Mouse (Mus musculus) forebrain, embryonic 10.5 days (tissue): Measurements from ENCODE around the gene Pias3. TPM values are rescaled to one million over a fixed set of nuclear protein-coding genes. Genes with fewer than 3 reads are reported as not detected.

Experiments
- DNase-seq: peaks from one replicate; pipeline ENCODE4 v3.0.0-alpha.2; 2017; ENCODE audit warnings: low spot score; ENCODE audit errors: extremely low spot score
- H3K27ac ChIP-seq: fragments of 300-500 bp; sonication (generic); 2 replicates; pipeline ENCODE4 v1.5.1; 2016; ENCODE audit warnings: mild to moderate bottlenecking
- H3K27me3 ChIP-seq: fragments of 300-500 bp; sonication (generic); 2 replicates; pipeline ENCODE4 v1.6.1; 2016; ENCODE audit warnings: mild to moderate bottlenecking; ENCODE audit not compliant: poor library complexity, severe bottlenecking
- H3K36me3 ChIP-seq: fragments of 300-500 bp; sonication (generic); replicated peaks from 2 replicates; pipeline ENCODE4 v1.6.1; 2016; ENCODE audit warnings: mild to moderate bottlenecking, moderate library complexity
- H3K4me1 ChIP-seq: fragments of 300-500 bp; sonication (generic); 2 replicates; pipeline ENCODE4 v1.6.1; 2016
- H3K4me3 ChIP-seq: fragments of 300-500 bp; sonication (generic); 2 replicates; pipeline ENCODE4 v1.5.1; 2016; ENCODE audit warnings: mild to moderate bottlenecking, moderate library complexity
- H3K9me3 ChIP-seq: fragments of 300-500 bp; sonication (generic); 2 replicates; pipeline ENCODE4 v1.6.1; 2016; ENCODE audit warnings: mild to moderate bottlenecking, moderate library complexity
- WGBS: fragments of 180-500 bp; shearing (Covaris S2); methylation state at CpG from one replicate; pipeline ENCODE4 v1.1.7; 2016; 5-methylcytosine and 5-hydroxymethylcytosine counted together
- polyA plus RNA-seq: library from polyadenylated mRNA; unstranded; fragments of >200 nt; fragmentation: Nextera tagmentation; extraction: Ambion mirVana; gene quantifications from 2 replicates; pipeline ENCODE4 v1.2.1, GENCODE M21; 2016

Gene Pias3
- polyA plus RNA-seq, 1 experiment from 2014 or later = 45.2 TPM

DNA sequence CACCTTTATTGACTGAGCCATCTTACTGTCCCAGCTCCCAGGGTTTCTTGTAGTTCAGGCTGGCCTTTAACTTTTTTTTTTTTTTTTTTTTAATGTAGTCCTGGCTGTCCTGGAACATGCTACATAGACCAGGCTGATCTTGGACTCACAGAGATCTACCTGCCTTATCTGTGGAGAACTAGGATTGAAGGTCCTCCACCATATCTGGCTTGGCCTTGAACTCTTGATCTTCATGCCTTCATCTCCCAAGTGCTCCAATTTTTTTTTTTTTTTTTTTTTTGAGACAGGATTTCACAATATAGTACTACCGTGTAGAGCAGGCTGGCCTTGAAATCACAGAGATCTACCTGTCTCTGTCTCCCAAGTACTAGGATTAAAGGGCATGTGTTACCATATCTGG is 2.6 kb upstream of the Pias3 start:
- Histone ChIP-seq H3K27me3 (peaks cover 13% of the 10 kb centered on the region), H3K4me1 (peaks cover 53% of the 10 kb centered on the region), H3K36me3 (no peaks in the 10 kb centered on the region), H3K27ac (no peak overlapping the region), H3K9me3 (no peaks in the 10 kb centered on the region), H3K4me3 (no peak overlapping the region)
- DNase-seq = no peak
- 95% methylated on average over 1 of the region's 1 CpGs for WGBS

DNA sequence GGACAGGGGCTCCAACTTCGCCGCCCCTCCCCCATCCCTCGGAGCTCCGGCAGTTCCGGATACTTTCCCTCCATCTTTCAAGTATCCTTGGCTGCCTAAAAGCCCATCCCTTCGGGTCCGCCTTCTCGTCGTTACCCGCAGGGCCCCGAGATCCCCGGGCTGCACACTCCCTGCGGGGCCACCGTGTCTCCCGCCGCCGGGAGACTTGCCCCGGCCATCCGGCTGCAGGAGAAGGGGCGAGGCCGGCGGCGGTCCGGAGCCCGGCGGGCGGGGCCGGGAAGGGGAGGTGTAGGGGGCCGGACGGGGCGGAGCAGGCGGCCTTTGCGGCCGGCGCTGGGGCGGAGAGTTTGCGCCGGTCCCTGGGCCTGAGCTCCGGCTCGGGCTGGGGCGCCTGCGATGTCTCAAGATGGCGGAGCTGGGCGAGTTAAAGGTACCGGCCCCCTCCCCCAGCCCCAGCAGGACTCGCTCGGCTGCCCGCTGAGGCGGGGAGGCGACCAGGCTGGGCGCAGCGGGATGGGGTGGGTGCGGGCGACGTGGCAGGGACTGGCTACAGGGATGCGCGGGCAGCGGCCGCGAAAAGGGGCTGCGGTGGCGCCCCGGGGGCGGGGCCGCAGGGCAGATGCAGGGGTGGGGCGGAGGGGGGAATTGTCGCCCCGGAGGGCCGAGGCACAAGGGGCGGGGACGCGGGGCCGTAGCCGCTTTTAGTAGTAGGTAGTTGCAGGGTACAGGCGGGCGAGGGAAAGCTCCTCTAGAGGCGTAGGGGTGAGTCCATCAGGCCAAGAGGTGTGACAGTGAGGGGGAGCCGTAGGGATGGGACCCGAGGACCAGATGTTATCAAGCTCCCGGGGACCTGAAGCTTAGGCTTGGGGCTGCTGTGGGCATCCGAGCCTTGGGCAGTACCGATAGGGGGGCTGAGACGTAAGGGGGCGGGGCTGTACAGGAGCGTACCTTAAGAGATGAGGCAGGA is 865 bp downstream of the Pias3 start:
- under 1% methylated on average over 85 of the region's 85 CpGs for WGBS
- Histone ChIP-seq H3K27me3 (no peaks in the 10 kb centered on the region), H3K4me1 (peaks cover 54% of the 10 kb centered on the region), H3K9me3 (no peaks in the 10 kb centered on the region), H3K36me3 (peaks cover 28% of the 10 kb centered on the region), H3K4me3 (peak overlapping the region; percentile 86), H3K27ac (peak overlapping the region; percentile 98)
- DNase-seq = peak; percentile 88

DNA sequence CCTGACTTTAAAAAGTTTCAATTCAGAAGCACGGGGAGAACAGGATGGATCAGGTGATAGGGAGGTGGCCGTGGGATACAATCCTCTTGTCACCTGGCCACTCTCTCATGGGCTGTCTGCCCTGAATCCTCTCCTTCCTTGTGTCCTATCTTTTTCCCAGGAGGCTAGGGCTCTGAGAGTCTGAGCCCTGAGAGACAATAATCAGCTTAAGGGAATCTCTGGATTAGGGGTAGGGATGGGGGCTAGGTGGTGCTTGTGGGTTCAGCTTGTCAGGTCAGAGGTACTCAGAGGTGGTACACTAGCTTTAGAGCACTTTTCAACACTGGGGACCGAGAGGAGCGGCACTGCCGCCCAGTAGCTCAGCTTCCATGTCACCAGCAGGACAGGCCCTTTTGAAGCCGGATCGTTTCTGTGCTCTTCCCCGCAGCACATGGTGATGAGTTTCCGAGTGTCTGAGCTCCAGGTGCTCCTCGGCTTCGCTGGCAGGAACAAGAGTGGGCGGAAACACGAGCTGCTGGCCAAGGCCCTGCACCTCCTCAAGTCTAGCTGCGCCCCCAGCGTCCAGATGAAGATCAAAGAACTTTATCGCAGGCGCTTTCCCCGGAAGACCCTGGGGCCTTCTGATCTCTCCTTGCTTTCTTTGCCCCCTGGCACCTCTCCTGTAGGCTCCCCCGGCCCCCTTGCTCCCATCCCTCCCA is 3.0 kb downstream of the Pias3 start:
- H3K9me3 ChIP-seq = no peaks in the 10 kb centered on the region
- H3K27ac ChIP-seq = no peak overlapping the region
- WGBS = 54% methylated on average over 19 of the region's 19 CpGs
- peaks cover 47% of the 10 kb centered on the region for H3K4me1 ChIP-seq
- H3K36me3 ChIP-seq = peaks cover 47% of the 10 kb centered on the region
- no peaks in the 10 kb centered on the region for H3K27me3 ChIP-seq
- no peak for DNase-seq
- H3K4me3 ChIP-seq = no peak overlapping the region

DNA sequence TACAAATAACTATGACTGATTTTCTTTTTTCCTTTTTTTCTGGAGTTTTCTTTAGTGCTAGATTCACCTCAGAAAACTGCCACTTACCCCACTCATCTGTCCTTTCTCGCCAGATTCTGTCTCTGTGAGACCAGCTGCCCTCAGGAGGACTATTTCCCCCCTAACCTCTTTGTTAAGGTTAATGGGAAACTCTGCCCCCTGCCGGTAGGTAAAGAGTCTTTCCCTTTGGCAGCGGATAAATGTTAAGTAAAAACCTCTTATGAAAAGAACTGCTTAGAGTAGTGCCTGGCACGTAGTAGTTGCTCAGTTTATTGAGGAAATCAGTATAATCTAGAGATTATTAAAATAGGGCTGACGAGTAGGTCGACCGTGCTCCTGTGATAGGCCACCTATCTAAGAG is 4.2 kb downstream of the Pias3 start:
- no peak for DNase-seq
- Histone ChIP-seq H3K27me3 (no peaks in the 10 kb centered on the region), H3K36me3 (peaks cover 60% of the 10 kb centered on the region), H3K4me3 (no peak overlapping the region), H3K9me3 (no peaks in the 10 kb centered on the region), H3K27ac (no peak overlapping the region), H3K4me1 (peaks cover 46% of the 10 kb centered on the region)
- 56% methylated on average over 7 of the region's 7 CpGs for WGBS

DNA sequence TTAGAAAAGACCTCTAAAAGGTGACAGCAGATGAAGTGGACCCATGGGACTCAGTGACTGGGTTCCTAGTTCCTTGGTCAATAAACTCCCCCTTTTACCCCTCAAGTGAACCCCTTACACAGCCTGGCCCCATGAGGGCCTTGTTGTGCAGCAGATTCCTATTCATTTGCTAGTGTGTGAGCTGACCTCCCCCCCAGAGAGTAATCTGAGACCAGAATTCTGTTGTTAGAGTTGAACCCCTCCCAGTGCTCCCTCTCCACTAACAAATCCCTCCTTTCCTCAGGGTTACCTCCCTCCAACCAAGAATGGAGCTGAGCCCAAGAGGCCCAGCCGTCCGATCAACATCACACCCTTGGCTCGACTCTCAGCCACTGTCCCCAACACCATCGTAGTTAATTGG is 4.8 kb downstream of the Pias3 start:
- H3K4me3 ChIP-seq = no peak overlapping the region
- no peaks in the 10 kb centered on the region for H3K9me3 ChIP-seq
- 94% methylated on average over 4 of the region's 4 CpGs for WGBS
- H3K27me3 ChIP-seq = no peaks in the 10 kb centered on the region
- no peak for DNase-seq
- H3K36me3 ChIP-seq = peaks cover 66% of the 10 kb centered on the region
- H3K27ac ChIP-seq = no peak overlapping the region
- H3K4me1 ChIP-seq = peaks cover 39% of the 10 kb centered on the region

DNA sequence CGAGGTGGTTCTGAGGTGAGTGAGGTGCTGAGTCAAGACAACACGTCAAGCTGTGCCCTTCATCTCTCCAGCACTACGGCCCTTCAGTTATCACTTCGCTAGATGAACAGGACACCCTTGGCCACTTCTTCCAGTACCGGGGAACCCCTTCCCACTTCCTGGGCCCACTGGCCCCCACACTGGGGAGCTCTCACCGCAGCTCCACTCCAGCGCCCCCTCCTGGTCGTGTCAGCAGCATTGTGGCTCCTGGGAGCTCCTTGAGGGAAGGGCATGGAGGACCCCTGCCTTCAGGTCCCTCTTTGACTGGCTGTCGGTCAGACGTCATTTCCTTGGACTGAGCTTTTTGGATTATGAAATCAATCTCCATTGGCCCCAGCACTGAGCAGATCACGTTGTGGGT is 8.6 kb downstream of the Pias3 start:
- Histone ChIP-seq H3K4me1 (peaks cover 18% of the 10 kb centered on the region), H3K27ac (no peak overlapping the region), H3K27me3 (peaks cover 16% of the 10 kb centered on the region), H3K36me3 (peaks cover 67% of the 10 kb centered on the region), H3K4me3 (no peak overlapping the region), H3K9me3 (no peaks in the 10 kb centered on the region)
- 75% methylated on average over 11 of the region's 11 CpGs for WGBS
- DNase-seq = no peak

DNA sequence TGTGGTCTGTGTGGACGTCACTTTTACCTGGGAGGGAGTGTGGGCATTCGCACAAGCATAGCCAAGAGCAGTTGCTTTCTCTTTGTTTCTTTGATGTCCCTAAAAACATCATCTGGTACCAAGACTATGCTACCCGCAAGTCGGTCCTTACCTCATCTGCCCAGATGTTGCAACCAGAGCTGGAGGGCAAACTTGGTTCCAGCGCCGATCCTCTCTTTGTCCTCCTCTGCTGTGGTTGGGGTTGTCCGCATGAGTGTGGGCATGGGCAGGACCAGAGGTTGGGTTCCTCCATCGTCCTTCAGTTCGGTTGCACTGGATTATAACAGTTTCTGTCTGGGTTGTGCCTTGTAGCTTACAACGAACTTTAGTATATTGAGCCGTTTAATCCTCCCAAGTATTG is 10.0 kb downstream of the Pias3 start:
- Histone ChIP-seq H3K27ac (no peak overlapping the region), H3K36me3 (peaks cover 67% of the 10 kb centered on the region), H3K4me1 (peaks cover 12% of the 10 kb centered on the region), H3K9me3 (no peaks in the 10 kb centered on the region), H3K4me3 (no peak overlapping the region), H3K27me3 (peaks cover 16% of the 10 kb centered on the region)
- 93% methylated on average over 11 of the region's 11 CpGs for WGBS
- no peak for DNase-seq

DNA sequence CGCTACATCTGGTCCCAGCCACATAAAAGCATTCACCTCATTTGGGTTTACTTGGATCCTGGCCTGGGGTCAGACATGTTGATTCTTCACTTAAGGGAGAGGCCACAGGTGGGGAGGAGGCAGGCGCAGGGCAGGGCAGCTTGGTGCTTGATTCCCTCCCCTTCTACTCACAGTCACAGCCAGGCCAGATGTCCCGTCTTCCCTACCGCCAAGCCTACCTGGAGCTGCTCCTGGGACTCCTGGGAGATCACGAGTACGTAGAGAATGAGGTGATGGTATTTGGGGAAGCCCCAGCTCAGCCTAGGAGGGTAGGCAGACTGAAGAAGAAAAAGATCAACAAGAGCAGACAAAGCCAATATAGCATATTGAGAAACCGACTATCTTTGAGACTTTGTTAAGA is 10.8 kb downstream of the Pias3 start:
- no peak overlapping the region for H3K4me3 ChIP-seq
- peaks cover 16% of the 10 kb centered on the region for H3K27me3 ChIP-seq
- H3K36me3 ChIP-seq = peaks cover 67% of the 10 kb centered on the region
- no peaks in the 10 kb centered on the region for H3K9me3 ChIP-seq
- 81% methylated on average over 7 of the region's 7 CpGs for WGBS
- DNase-seq = no peak
- no peak overlapping the region for H3K27ac ChIP-seq
- H3K4me1 ChIP-seq = peaks cover 12% of the 10 kb centered on the region

DNA sequence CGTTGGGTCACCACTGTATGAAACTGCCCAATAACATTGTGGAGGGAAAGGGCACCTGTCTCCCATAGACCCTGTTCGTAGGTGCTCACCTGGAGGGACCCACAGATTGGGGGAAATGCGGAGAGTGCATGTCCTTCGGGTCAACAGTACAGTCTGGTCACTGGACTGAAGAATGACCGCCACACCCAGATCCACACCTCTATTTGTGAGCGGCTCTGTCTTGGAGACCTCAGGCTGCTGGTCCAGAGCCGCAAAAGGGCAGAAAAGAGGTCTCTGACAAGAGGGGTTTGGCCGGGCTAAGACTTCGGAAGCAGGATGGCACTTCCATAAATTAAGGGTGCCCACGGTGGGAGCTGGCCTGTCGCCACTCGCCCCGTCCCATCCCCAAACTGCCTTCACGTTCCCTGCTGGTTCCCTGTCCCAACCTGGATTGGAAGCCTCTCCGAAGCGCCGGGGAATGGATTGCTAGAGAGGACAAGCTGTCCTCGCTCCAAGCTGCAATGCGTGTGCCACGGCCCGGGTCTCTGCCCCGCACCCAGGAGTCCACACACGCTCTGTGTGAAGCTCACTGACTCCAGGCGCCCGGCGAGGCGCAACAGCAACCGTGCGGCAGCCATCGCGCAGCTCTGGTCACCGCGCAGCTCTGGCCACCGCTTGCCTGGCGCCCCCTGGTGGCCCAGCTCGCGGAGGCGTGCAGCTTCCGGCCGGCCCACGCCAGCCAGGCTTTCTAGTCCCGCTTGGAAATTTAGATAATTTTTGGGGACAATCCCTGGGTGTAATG is 11.9 kb downstream of the Pias3 start, which contains the start of gene Nudt17:
Gene Nudt17, minus strand, starts transcription at position 660 of the 781 bp plus-strand sequence.
- DNase-seq = peak; percentile 77
- Histone ChIP-seq H3K27ac (peak within 1 kb of the TSS; percentile 79), H3K27me3 (peaks cover 16% of the 10 kb centered on the region), H3K36me3 (peaks cover 68% of the 10 kb centered on the region), H3K9me3 (no peaks in the 10 kb centered on the region), H3K4me1 (peaks cover 12% of the 10 kb centered on the region), H3K4me3 (peak within 1 kb of the TSS; percentile 62)
- WGBS = 6% methylated on average over 42 of the region's 42 CpGs

DNA sequence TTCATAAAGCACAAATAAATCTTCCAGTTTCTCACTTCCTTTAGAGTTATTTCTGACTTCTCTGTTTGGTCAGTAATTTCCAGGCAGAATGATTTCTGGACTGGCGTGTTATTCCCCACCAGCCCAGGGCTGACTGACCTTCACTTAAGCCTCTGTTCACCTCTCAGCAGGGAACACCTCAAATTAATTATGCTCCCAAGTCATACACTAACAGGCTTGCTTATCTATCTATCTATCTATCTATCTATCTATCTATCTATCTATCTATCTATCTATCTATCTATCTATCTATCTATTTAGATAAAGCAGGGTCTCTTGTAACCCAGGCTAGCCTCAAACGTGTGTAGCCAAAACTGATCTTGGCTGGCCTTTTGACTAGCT is 12.5 kb downstream of the Pias3 start:
- DNase-seq = no peak
- peak overlapping the region; percentile 62 for H3K4me3 ChIP-seq
- H3K27me3 ChIP-seq = peaks cover 16% of the 10 kb centered on the region
- peaks cover 68% of the 10 kb centered on the region for H3K36me3 ChIP-seq
- no peaks in the 10 kb centered on the region for H3K9me3 ChIP-seq
- H3K27ac ChIP-seq = no peak overlapping the region
- peaks cover 12% of the 10 kb centered on the region for H3K4me1 ChIP-seq
- 55% methylated on average over 2 of the region's 2 CpGs for WGBS

DNA sequence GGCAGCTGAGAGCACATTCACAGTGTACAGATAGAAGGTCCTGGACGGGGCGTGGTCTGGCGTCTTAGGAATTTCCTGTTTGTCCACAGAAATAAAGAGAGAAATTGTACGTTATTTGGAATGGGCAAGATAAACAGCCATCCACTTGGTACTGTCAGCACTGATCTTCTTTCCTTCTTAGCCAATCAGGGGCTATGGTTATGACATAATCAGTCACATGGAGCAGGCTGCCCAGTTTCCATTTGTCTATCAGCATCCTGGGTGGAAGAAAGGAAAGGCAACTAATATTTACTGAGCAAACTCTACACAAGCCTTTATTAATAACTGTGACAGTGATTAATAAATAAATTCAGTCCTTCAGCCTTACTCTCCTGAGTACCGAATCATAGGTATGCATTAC is 18.1 kb downstream of the Pias3 start:
- no peak for DNase-seq
- WGBS = 87% methylated on average over 5 of the region's 5 CpGs
- H3K27ac ChIP-seq = no peak overlapping the region
- no peaks in the 10 kb centered on the region for H3K27me3 ChIP-seq
- H3K36me3 ChIP-seq = peaks cover 94% of the 10 kb centered on the region
- H3K9me3 ChIP-seq = no peaks in the 10 kb centered on the region
- peaks cover 4% of the 10 kb centered on the region for H3K4me1 ChIP-seq
- no peak overlapping the region for H3K4me3 ChIP-seq

DNA sequence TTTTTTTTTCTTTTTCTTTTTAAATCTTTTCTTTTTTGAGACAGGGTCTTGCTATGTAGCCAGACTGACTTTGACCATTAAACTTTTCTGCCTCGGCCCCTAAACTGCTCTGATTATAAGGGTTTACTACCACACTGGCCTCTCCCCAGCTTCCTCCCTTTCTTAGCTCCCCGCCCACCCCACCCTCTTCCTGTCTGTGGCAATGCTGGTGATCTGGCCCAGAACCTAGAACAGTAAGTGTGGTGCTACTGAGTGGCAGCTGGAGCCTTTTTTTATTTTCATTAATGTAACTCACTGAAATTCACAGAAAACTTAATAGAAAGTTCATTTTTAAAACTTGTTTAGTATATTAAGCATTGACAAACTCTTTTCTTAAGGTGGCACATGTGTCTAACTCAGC is 19.7 kb downstream of the Pias3 start:
- 89% methylated on average over 2 of the region's 2 CpGs for WGBS
- H3K36me3 ChIP-seq = peaks cover 90% of the 10 kb centered on the region

More for the DNA sequence above, 19.7 kb downstream of the Pias3 start:
- Histone ChIP-seq H3K27me3 (no peaks in the 10 kb centered on the region), H3K4me3 (no peak overlapping the region), H3K9me3 (no peaks in the 10 kb centered on the region), H3K27ac (no peak overlapping the region), H3K4me1 (peaks cover 11% of the 10 kb centered on the region)
- no peak for DNase-seq
